Mouse (Mus musculus) liver, postnatal 0 days (tissue): ENCODE measurements around the gene Sv2c.

ENCODE experiments used
- CTCF ChIP-seq: sonication (generic); IDR thresholded peaks from 2 replicates; pipeline ENCODE4 v1.5.1; 2016; ENCODE audit warnings: antibody characterized with exemption, low read depth
- EP300 ChIP-seq: IDR thresholded peaks from 2 replicates; pipeline ENCODE4 v1.6.1; 2016; ENCODE audit warnings: antibody characterized with exemption, low read depth, mild to moderate bottlenecking

DNA sequence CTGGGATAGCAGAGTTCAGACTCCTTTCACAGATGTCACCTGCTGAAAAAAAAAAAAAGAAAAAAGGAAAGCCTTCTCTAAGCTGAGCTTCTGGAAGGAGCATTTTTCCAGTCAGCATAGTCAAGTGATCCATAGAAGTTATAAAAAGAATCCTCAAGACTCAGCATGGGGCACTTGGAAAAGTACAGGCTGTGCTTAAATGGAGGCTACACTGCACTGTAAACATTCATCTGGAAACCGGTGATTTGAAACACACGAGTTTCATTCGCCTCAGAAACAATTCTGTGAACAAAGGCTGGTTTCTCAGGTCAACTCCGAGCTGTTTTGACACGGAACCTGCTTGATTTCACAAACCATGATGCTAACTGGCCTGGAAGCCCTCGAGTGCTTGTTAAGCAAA is 165.6 kb downstream of the Sv2c start:
- TF ChIP-seq CTCF: no peak
- no peak for TF ChIP-seq EP300
